Mouse (Mus musculus): ENCODE data around the gene Jazf1. TPM values are rescaled to one million over a fixed set of nuclear protein-coding genes. Genes with fewer than 3 reads are reported as not detected.

Jazf1 gene
- polyA plus RNA-seq, 1 experiment from 2014 or later: 15.6 TPM

- no peaks in the 10 kb centered on the region for H3K36me3 ChIP-seq (ENCODE audit: control insufficient read depth, insufficient read depth, low read length)
- H3K27ac ChIP-seq (replicated peaks in 1 of 2; ENCODE audit: control insufficient read depth in 1 of 2, insufficient read depth in 1 of 2, low read depth in 2 of 2, low read length in 2 of 2): no peak overlapping the region
- no peaks in the 10 kb centered on the region for H3K27me3 ChIP-seq (ENCODE audit: control insufficient read depth, insufficient read depth, low read length)
- WGBS: 74% methylated on average over 9 of the region's 9 CpGs
- ATAC-seq (ENCODE audit: insufficient number of reproducible peaks, insufficient read depth, low FRiP score, low read depth): no peak
- no peak overlapping the region for H3K4me3 ChIP-seq (ENCODE audit: control insufficient read depth in 1 of 2, insufficient read depth in 1 of 2, low read depth in 1 of 2, low read length in 2 of 2)
- H3K4me1 ChIP-seq (ENCODE audit: control insufficient read depth in 2 of 2, insufficient read depth in 2 of 2, low read length in 2 of 2): peaks cover 9 to 16% of the 10 kb centered on the region in 2 experiments
- H3K9ac ChIP-seq (ENCODE audit: low read length): no peak overlapping the region
- H3K9me3 ChIP-seq (ENCODE audit: control insufficient read depth, low read length): no peaks in the 10 kb centered on the region
- H3K4me2 ChIP-seq (ENCODE audit: low read length): no peak overlapping the region
These were observed 114.0 kb downstream of the Jazf1 start for GRCm38 (mm10) chr6:52954441-52954840.

- H3K4me1 ChIP-seq (ENCODE audit: control insufficient read depth in 2 of 2, insufficient read depth in 2 of 2, low read length in 2 of 2): peaks cover 9 to 20% of the 10 kb centered on the region in 2 experiments
- no peak for ATAC-seq (ENCODE audit: insufficient number of reproducible peaks, insufficient read depth, low FRiP score, low read depth)
- H3K27ac ChIP-seq (replicated peaks in 1 of 2; ENCODE audit: control insufficient read depth in 1 of 2, insufficient read depth in 1 of 2, low read depth in 2 of 2, low read length in 2 of 2): no peak overlapping the region
- H3K36me3 ChIP-seq (ENCODE audit: control insufficient read depth, insufficient read depth, low read length): no peaks in the 10 kb centered on the region
- no peaks in the 10 kb centered on the region for H3K27me3 ChIP-seq (ENCODE audit: control insufficient read depth, insufficient read depth, low read length)
- no peak overlapping the region for H3K9ac ChIP-seq (ENCODE audit: low read length)
- H3K9me3 ChIP-seq (ENCODE audit: control insufficient read depth, low read length): no peaks in the 10 kb centered on the region
- WGBS: 68% methylated on average over 8 of the region's 8 CpGs
- H3K4me2 ChIP-seq (ENCODE audit: low read length): no peak overlapping the region
- H3K4me3 ChIP-seq (ENCODE audit: control insufficient read depth in 1 of 2, insufficient read depth in 1 of 2, low read depth in 1 of 2, low read length in 2 of 2): no peak overlapping the region
These were observed 115.9 kb downstream of the Jazf1 start for GRCm38 (mm10) chr6:52952526-52952900.

- Histone ChIP-seq H3K36me3 (ENCODE audit: control insufficient read depth, insufficient read depth, low read length) (no peaks in the 10 kb centered on the region), H3K4me3 (ENCODE audit: control insufficient read depth in 1 of 2, insufficient read depth in 1 of 2, low read depth in 1 of 2, low read length in 2 of 2) (no peak overlapping the region), H3K4me2 (ENCODE audit: low read length) (no peak overlapping the region), H3K4me1 (ENCODE audit: control insufficient read depth in 2 of 2, insufficient read depth in 2 of 2, low read length in 2 of 2) (peaks cover 9 to 20% of the 10 kb centered on the region in 2 experiments), H3K9me3 (ENCODE audit: control insufficient read depth, low read length) (no peaks in the 10 kb centered on the region), H3K9ac (ENCODE audit: low read length) (no peak overlapping the region; the same call in 1 of the 2 replicates), H3K27ac (replicated peaks in 1 of 2; ENCODE audit: control insufficient read depth in 1 of 2, insufficient read depth in 1 of 2, low read depth in 2 of 2, low read length in 2 of 2) (peak overlapping the region; percentile 10 to 24; a peak in 1 of 4 replicates), H3K27me3 (ENCODE audit: control insufficient read depth, insufficient read depth, low read length) (no peaks in the 10 kb centered on the region)
- 66% methylated on average over 7 of the region's 7 CpGs for WGBS
- ATAC-seq (ENCODE audit: insufficient number of reproducible peaks, insufficient read depth, low FRiP score, low read depth): 0 out of 2 replicates have a peak, but pooled peaks have one; percentile 54
These were observed 116.4 kb downstream of the Jazf1 start for GRCm38 (mm10) chr6:52951871-52952525.

- Histone ChIP-seq H3K9me3 (ENCODE audit: control insufficient read depth, low read length) (no peaks in the 10 kb centered on the region), H3K4me3 (ENCODE audit: control insufficient read depth in 1 of 2, insufficient read depth in 1 of 2, low read depth in 1 of 2, low read length in 2 of 2) (no peak overlapping the region), H3K4me1 (ENCODE audit: control insufficient read depth in 2 of 2, insufficient read depth in 2 of 2, low read length in 2 of 2) (peaks cover 9 to 20% of the 10 kb centered on the region in 2 experiments), H3K36me3 (ENCODE audit: control insufficient read depth, insufficient read depth, low read length) (no peaks in the 10 kb centered on the region), H3K27ac (replicated peaks in 1 of 2; ENCODE audit: control insufficient read depth in 1 of 2, insufficient read depth in 1 of 2, low read depth in 2 of 2, low read length in 2 of 2) (no peak overlapping the region), H3K27me3 (ENCODE audit: control insufficient read depth, insufficient read depth, low read length) (no peaks in the 10 kb centered on the region), H3K9ac (ENCODE audit: low read length) (0 out of 2 replicates have a peak overlapping the region, but pooled peaks have one; percentile 16), H3K4me2 (ENCODE audit: low read length) (no peak overlapping the region)
- ATAC-seq (ENCODE audit: insufficient number of reproducible peaks, insufficient read depth, low FRiP score, low read depth): no peak
- 67% methylated on average over 5 of the region's 5 CpGs for WGBS
These were observed 118.1 kb downstream of the Jazf1 start for GRCm38 (mm10) chr6:52950371-52950770.

DNA sequence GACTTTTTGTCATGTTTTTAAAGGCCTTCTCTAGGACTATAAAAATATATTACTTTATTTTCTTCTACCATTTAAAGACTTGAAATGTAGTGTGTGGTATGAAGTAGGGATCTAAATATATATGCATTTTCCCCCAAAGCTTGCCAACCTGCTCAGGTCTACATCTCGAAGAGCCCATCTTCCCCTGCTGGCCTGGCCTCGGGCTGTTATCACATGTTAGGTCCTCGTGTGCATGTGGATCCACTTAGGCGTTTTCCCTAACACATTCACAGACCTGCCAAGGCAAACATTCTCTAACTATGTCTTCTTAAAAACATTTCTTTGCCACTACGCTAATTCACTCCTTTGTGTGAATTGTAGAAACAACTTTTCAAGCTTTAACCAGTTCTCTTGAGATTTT lies 125.9 kb downstream of the Jazf1 start:
- no peak for ATAC-seq (ENCODE audit: insufficient number of reproducible peaks, insufficient read depth, low FRiP score, low read depth)
- WGBS: 44% methylated on average over 5 of the region's 5 CpGs

DNA sequence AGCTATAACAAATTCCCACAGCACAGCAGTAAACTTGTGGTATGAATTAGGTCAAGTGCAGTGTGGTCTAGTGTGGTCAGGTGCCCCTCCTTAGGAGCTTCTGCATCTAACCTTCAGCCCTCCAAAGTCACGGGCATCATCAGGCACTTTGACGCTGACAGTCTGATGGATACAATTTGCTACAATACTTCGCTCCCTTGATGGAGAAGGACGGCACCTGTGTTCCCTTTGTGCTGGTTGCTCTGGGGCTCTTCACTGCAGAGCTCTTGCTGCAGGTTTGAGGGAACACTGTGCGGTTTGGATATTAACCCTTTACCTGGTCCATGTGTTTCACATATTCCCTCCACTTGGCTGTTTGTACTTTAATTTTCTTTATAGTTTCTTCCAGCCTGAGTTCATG lies 126.3 kb downstream of the Jazf1 start:
- WGBS: 70% methylated on average over 5 of the region's 5 CpGs
- no peak overlapping the region for H3K4me3 ChIP-seq (ENCODE audit: control insufficient read depth in 1 of 2, insufficient read depth in 1 of 2, low read depth in 1 of 2, low read length in 2 of 2)
- no peak for ATAC-seq (ENCODE audit: insufficient number of reproducible peaks, insufficient read depth, low FRiP score, low read depth)

More for the DNA sequence above, 125.9 kb downstream of the Jazf1 start:
- H3K4me2 ChIP-seq (ENCODE audit: low read length): no peak overlapping the region
- no peak overlapping the region for H3K4me3 ChIP-seq (ENCODE audit: control insufficient read depth in 1 of 2, insufficient read depth in 1 of 2, low read depth in 1 of 2, low read length in 2 of 2)
- H3K9ac ChIP-seq (ENCODE audit: low read length): no peak overlapping the region
- no peaks in the 10 kb centered on the region for H3K9me3 ChIP-seq (ENCODE audit: control insufficient read depth, low read length)
- no peak overlapping the region for H3K27ac ChIP-seq (replicated peaks in 1 of 2; ENCODE audit: control insufficient read depth in 1 of 2, insufficient read depth in 1 of 2, low read depth in 2 of 2, low read length in 2 of 2)
- H3K4me1 ChIP-seq (ENCODE audit: control insufficient read depth in 2 of 2, insufficient read depth in 2 of 2, low read length in 2 of 2): peaks cover 4 to 6% of the 10 kb centered on the region in 2 experiments; a peak in 2 of 4 replicates
- no peaks in the 10 kb centered on the region for H3K36me3 ChIP-seq (ENCODE audit: control insufficient read depth, insufficient read depth, low read length)
- H3K27me3 ChIP-seq (ENCODE audit: control insufficient read depth, insufficient read depth, low read length): no peaks in the 10 kb centered on the region

DNA sequence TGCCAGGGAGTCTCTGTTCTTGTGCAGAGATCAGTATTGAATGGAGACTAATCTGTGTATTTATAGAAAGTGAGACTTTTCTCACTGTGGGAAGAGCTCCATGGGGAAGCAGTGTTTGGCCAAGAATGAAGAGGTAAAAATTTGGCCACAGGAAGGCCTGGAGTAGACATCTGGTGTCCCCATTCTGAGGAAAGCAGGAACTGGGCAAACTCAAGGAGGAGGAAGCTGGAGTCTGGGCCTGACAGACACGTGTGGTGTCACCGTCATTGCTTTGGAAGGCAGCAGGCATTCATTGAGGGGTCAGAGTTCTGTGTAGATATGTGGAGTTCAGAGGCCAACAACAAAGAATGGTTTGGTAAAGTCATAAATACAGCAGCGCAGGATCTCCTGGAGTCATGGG lies 130.5 kb downstream of the Jazf1 start:
- Histone ChIP-seq H3K27ac (replicated peaks in 1 of 2; ENCODE audit: control insufficient read depth in 1 of 2, insufficient read depth in 1 of 2, low read depth in 2 of 2, low read length in 2 of 2) (peak overlapping the region in 1 of 2 experiments; percentile 29; a peak in 1 of 4 replicates), H3K4me2 (ENCODE audit: low read length) (no peak overlapping the region), H3K27me3 (ENCODE audit: control insufficient read depth, insufficient read depth, low read length) (no peaks in the 10 kb centered on the region), H3K36me3 (ENCODE audit: control insufficient read depth, insufficient read depth, low read length) (no peaks in the 10 kb centered on the region), H3K4me3 (ENCODE audit: control insufficient read depth in 1 of 2, insufficient read depth in 1 of 2, low read depth in 1 of 2, low read length in 2 of 2) (no peak overlapping the region), H3K9me3 (ENCODE audit: control insufficient read depth, low read length) (no peaks in the 10 kb centered on the region), H3K4me1 (ENCODE audit: control insufficient read depth in 2 of 2, insufficient read depth in 2 of 2, low read length in 2 of 2) (peaks cover 4 to 9% of the 10 kb centered on the region in 2 experiments; a peak in 3 of 4 replicates), H3K9ac (ENCODE audit: low read length) (no peak overlapping the region)
- whole genome bisulfite sequencing: 53% methylated on average over 3 of the region's 3 CpGs
- ATAC-seq (ENCODE audit: insufficient number of reproducible peaks, insufficient read depth, low FRiP score, low read depth): no peak

More for the DNA sequence above, 126.3 kb downstream of the Jazf1 start:
- no peaks in the 10 kb centered on the region for H3K9me3 ChIP-seq (ENCODE audit: control insufficient read depth, low read length)
- H3K27me3 ChIP-seq (ENCODE audit: control insufficient read depth, insufficient read depth, low read length): no peaks in the 10 kb centered on the region
- peaks cover 4 to 6% of the 10 kb centered on the region in 2 experiments; a peak in 2 of 4 replicates for H3K4me1 ChIP-seq (ENCODE audit: control insufficient read depth in 2 of 2, insufficient read depth in 2 of 2, low read length in 2 of 2)
- H3K36me3 ChIP-seq (ENCODE audit: control insufficient read depth, insufficient read depth, low read length): no peaks in the 10 kb centered on the region
- no peak overlapping the region for H3K27ac ChIP-seq (replicated peaks in 1 of 2; ENCODE audit: control insufficient read depth in 1 of 2, insufficient read depth in 1 of 2, low read depth in 2 of 2, low read length in 2 of 2)
- no peak overlapping the region for H3K9ac ChIP-seq (ENCODE audit: low read length)
- no peak overlapping the region for H3K4me2 ChIP-seq (ENCODE audit: low read length)
